Mouse (Mus musculus) heart, postnatal 14 days (tissue): ENCODE results near the gene Adora1. TPM values are rescaled to one million over a fixed set of nuclear protein-coding genes. Genes with fewer than 3 reads are reported as not detected.
"Not testable (repeated sequence)": the region's sequence is repeated elsewhere in the genome, so short reads cannot be mapped to it uniquely, and the experiment has no call there.

Source experiments
- DNase-seq, 2 experiments: peaks; one replicate each; pipeline ENCODE4 v3.0.0; 2021 to 2022
- intact Hi-C: fragments of 180-260 bp; cut with DNase I; formaldehyde crosslinking; loops from one replicate; pipeline ENCODE4 v1.15.1; 2025
- long read RNA-seq, 2 experiments: library from polyadenylated mRNA; stranded (forward); transcript quantifications; one replicate each; pipeline ENCODE4 v2.0.0; 2021
- total RNA-seq, 2 experiments: library from RNA; stranded (reverse); gene quantifications; 2 replicates each; pipeline ENCODE4 v1.2.3; 2021

Gene Adora1
- 10 to 100 TPM; 20.3 to 23.0 TPM for total RNA-seq
- long read RNA-seq, experiment 1, transcript Adora1-201 (2 exons, 3,625 nt): major isoform, 8 of 22 reads
- long read RNA-seq, experiment 1, partial matches to known transcripts: 0 of 22 reads
- long read RNA-seq, experiment 1, other reads (novel, unspliced or antisense): 14 of 22 reads
- long read RNA-seq, experiment 2, transcript Adora1-201 (2 exons, 3,625 nt): major isoform, 7 of 14 reads
- long read RNA-seq, experiment 2, partial matches to known transcripts: 0 of 14 reads
- long read RNA-seq, experiment 2, other reads (novel, unspliced or antisense): 7 of 14 reads

GRCm38 (mm10) chr1:134235391-134235921, at the start of gene Adora1:
TSS of gene Adora1 (minus strand) at chr1:134235431.
- DNase-seq: no peak
- intact Hi-C loops: no loop called here

GRCm38 (mm10) chr1:134283108-134283507, 47.9 kb upstream of the Adora1 start:
- no peak for DNase-seq
- intact Hi-C loops: no loop called here

- intact Hi-C loops: no loop called here
- no peak for DNase-seq
Measured at GRCm38 (mm10) chr1:134282342-134282741, 47.1 kb upstream of the Adora1 start.

GRCm38 (mm10) chr1:134281563-134281962, 46.3 kb upstream of the Adora1 start:
- no peak for DNase-seq
- intact Hi-C loops: no loop called here

GRCm38 (mm10) chr1:134280174-134280573, 44.9 kb upstream of the Adora1 start:
- no peak for DNase-seq
- intact Hi-C loops: no loop called here

- intact Hi-C loops: no loop called here
- no peak for DNase-seq
Measured at GRCm38 (mm10) chr1:134276823-134277222, 41.6 kb upstream of the Adora1 start.

GRCm38 (mm10) chr1:134275616-134276464, 40.6 kb upstream of the Adora1 start:
- no peak for DNase-seq

GRCm38 (mm10) chr1:134274483-134274920, 39.3 kb upstream of the Adora1 start:
- intact Hi-C loops: no loop called here
- DNase-seq: no peak

More at GRCm38 (mm10) chr1:134275616-134276464, 40.6 kb upstream of the Adora1 start:
- intact Hi-C loops: no loop called here

GRCm38 (mm10) chr1:134273493-134274395, 38.5 kb upstream of the Adora1 start:
- no peak for DNase-seq
- intact Hi-C loops: no loop called here

GRCm38 (mm10) chr1:134272754-134273250, 37.6 kb upstream of the Adora1 start:
- intact Hi-C loops: no loop called here
- no peak for DNase-seq

- intact Hi-C loops: no loop called here
- DNase-seq: no peak
Measured at GRCm38 (mm10) chr1:134270026-134270425, 34.8 kb upstream of the Adora1 start.

GRCm38 (mm10) chr1:134265797-134266196, 30.6 kb upstream of the Adora1 start:
- intact Hi-C loops: no loop called here
- no peak for DNase-seq

GRCm38 (mm10) chr1:134264341-134264740, 29.1 kb upstream of the Adora1 start:
- intact Hi-C loops: no loop called here
- no peak for DNase-seq

GRCm38 (mm10) chr1:134249681-134250080, 14.4 kb upstream of the Adora1 start:
- DNase-seq, intact Hi-C loops: not testable (repeated sequence)

GRCm38 (mm10) chr1:134246590-134246989, 11.4 kb upstream of the Adora1 start:
- intact Hi-C loops: no loop called here
- peak in 1 of 2 experiments; percentile 63 for DNase-seq

- intact Hi-C loops: loop anchor here (2.0 kb wide), 1 partner anchor 78 kb away; no protein-coding TSS in a partner anchor
- no peak for DNase-seq
Measured at GRCm38 (mm10) chr1:134245004-134245717, 9.9 kb upstream of the Adora1 start.

- intact Hi-C loops: loop anchor here (1.0 to 5.0 kb wide), 4 partner anchors 48 to 192 kb away; no protein-coding TSS in a partner anchor
- peak; percentile 91 to 97 for DNase-seq
Measured at GRCm38 (mm10) chr1:134243948-134244914, 9.0 kb upstream of the Adora1 start.

- no peak for DNase-seq
Measured at GRCm38 (mm10) chr1:134243505-134243904, 8.3 kb upstream of the Adora1 start.

More at GRCm38 (mm10) chr1:134243505-134243904, 8.3 kb upstream of the Adora1 start:
- intact Hi-C loops: loop anchor here (5.0 kb wide), 1 partner anchor 191 kb away; no protein-coding TSS in a partner anchor
